Mouse (Mus musculus) MEL (cell line): ENCODE data around the gene Maml2. TPM values are rescaled to one million over a fixed set of nuclear protein-coding genes. Genes with fewer than 3 reads are reported as not detected.

ENCODE experiments used
- DNase-seq: peaks from one replicate; pipeline ENCODE4 v3.0.0; 2011; ENCODE audit warnings: low read depth, low spot score
- H3K27ac ChIP-seq: 2 replicates; pipeline ENCODE4 v1.5.1; 2012; ENCODE audit warnings: low read depth, mild to moderate bottlenecking, control low read depth, low read length, moderate library complexity; ENCODE audit not compliant: control insufficient read depth
- H3K27me3 ChIP-seq, 2 experiments: fragments of 150-350 bp in 1 of 2; sonication (generic) in 1 of 2; 2 replicates each; pipeline ENCODE4 v1.6.1; 2012; ENCODE audit warnings: low read length in 2 of 2, mild to moderate bottlenecking in 2 of 2, improper control_type of control experiment in 1 of 2, moderate library complexity in 1 of 2; ENCODE audit not compliant: insufficient read depth in 2 of 2, control insufficient read depth in 1 of 2
- H3K36me3 ChIP-seq, 2 experiments: 2 replicates each; pipeline ENCODE4 v1.6.1; 2012 to 2014; ENCODE audit warnings: low read length in 2 of 2, improper control_type of control experiment in 1 of 2, inconsistent platforms in 1 of 2, mild to moderate bottlenecking in 1 of 2; ENCODE audit not compliant: insufficient read depth in 2 of 2, control insufficient read depth in 1 of 2
- H3K4me1 ChIP-seq, 2 experiments: fragments of 150-350 bp in 1 of 2; sonication (generic) in 1 of 2; 2 replicates each; pipeline ENCODE4 v1.6.1; 2012; ENCODE audit warnings: low read length in 2 of 2, improper control_type of control experiment in 1 of 2, mild to moderate bottlenecking in 1 of 2; ENCODE audit not compliant: insufficient read depth in 2 of 2, control insufficient read depth in 1 of 2
- H3K4me3 ChIP-seq, 2 experiments: fragments of 150-350 bp in 1 of 2; sonication (generic) in 1 of 2; 2 replicates each; pipeline ENCODE4 v1.5.1; 2012; ENCODE audit warnings: low read depth in 2 of 2, low read length in 2 of 2, mild to moderate bottlenecking in 2 of 2, moderate library complexity in 2 of 2, control low read depth in 1 of 2, improper control_type of control experiment in 1 of 2; ENCODE audit not compliant: control insufficient read depth in 1 of 2, insufficient read depth in 1 of 2
- H3K79me2 ChIP-seq: 2 replicates; pipeline ENCODE4 v1.6.1; 2012; ENCODE audit warnings: mild to moderate bottlenecking, low read length, moderate library complexity; ENCODE audit not compliant: control insufficient read depth, poor library complexity, insufficient read depth
- H3K9ac ChIP-seq: 2 replicates; pipeline ENCODE4 v1.6.1; 2012; ENCODE audit warnings: low read depth, mild to moderate bottlenecking, control low read depth, low read length, moderate library complexity; ENCODE audit not compliant: control insufficient read depth, poor library complexity, severe bottlenecking
- H3K9me3 ChIP-seq: fragments of 150-350 bp; sonication (generic); replicated peaks from 2 replicates; pipeline ENCODE4 v1.6.1; 2012; ENCODE audit warnings: mild to moderate bottlenecking, low read length, improper control_type of control experiment, moderate library complexity; ENCODE audit not compliant: insufficient read depth
- BHLHE40 ChIP-seq: IDR thresholded peaks from 2 replicates; pipeline ENCODE4 v1.6.1; 2012; ENCODE audit warnings: low read depth, mild to moderate bottlenecking, inconsistent platforms, low read length, improper control_type of control experiment, borderline replicate concordance
- CHD2 ChIP-seq: IDR thresholded peaks from 2 replicates; pipeline ENCODE4 v1.6.1; 2011; ENCODE audit warnings: low read length, improper control_type of control experiment
- CTCF ChIP-seq, 3 experiments: IDR thresholded peaks in 2 of 3; conservative IDR thresholded peaks in 1 of 3; 2 replicates each; pipeline ENCODE4 v1.5.1; 2011 to 2012; ENCODE audit warnings: low read length in 3 of 3, low read depth in 2 of 3, mild to moderate bottlenecking in 2 of 3, improper control_type of control experiment in 1 of 3, inconsistent platforms in 1 of 3, mixed read lengths in 1 of 3, moderate library complexity in 1 of 3; ENCODE audit not compliant: control insufficient read depth in 1 of 3, insufficient read depth in 1 of 3, poor library complexity in 1 of 3, severe bottlenecking in 1 of 3
- E2F4 ChIP-seq: IDR thresholded peaks from 2 replicates; pipeline ENCODE4 v1.6.1; 2011; ENCODE audit warnings: low read depth, low read length, improper control_type of control experiment, borderline replicate concordance
- ELF1 ChIP-seq: IDR thresholded peaks from 2 replicates; pipeline ENCODE4 v1.6.1; 2014; ENCODE audit warnings: low read depth, mild to moderate bottlenecking, inconsistent platforms, low read length, improper control_type of control experiment, moderate library complexity
- ETS1 ChIP-seq: IDR thresholded peaks from 2 replicates; pipeline ENCODE4 v1.6.1; 2012; ENCODE audit warnings: low read depth, mild to moderate bottlenecking, inconsistent platforms, low read length, improper control_type of control experiment, moderate library complexity
- HCFC1 ChIP-seq: IDR thresholded peaks from 2 replicates; pipeline ENCODE4 v1.6.1; 2012; ENCODE audit warnings: low read depth, mild to moderate bottlenecking, inconsistent platforms, low read length, improper control_type of control experiment, moderate library complexity
- JUND ChIP-seq: IDR thresholded peaks from 2 replicates; pipeline ENCODE4 v1.6.1; 2011; ENCODE audit warnings: low read depth, mild to moderate bottlenecking, improper control_type of control experiment, low read length
- MEF2A ChIP-seq: IDR thresholded peaks from 2 replicates; pipeline ENCODE4 v1.6.1; 2014; ENCODE audit warnings: low read depth, mild to moderate bottlenecking, inconsistent platforms, low read length, improper control_type of control experiment; ENCODE audit not compliant: poor library complexity, insufficient replicate concordance, severe bottlenecking; ENCODE audit errors: extremely low read depth
- MYB ChIP-seq: IDR thresholded peaks from 2 replicates; pipeline ENCODE4 v1.6.1; 2011; ENCODE audit warnings: mild to moderate bottlenecking, low read depth, low read length, improper control_type of control experiment
- POLR2AphosphoS5 ChIP-seq: IDR thresholded peaks from 2 replicates; pipeline ENCODE4 v1.6.1; 2012; ENCODE audit warnings: low read depth, borderline replicate concordance, mild to moderate bottlenecking, inconsistent platforms, low read length, moderate library complexity, mixed read lengths
- RCOR1 ChIP-seq: IDR thresholded peaks from 2 replicates; pipeline ENCODE4 v1.6.1; 2012; ENCODE audit warnings: low read depth, mild to moderate bottlenecking, inconsistent platforms, low read length, improper control_type of control experiment
- SIN3A ChIP-seq: IDR thresholded peaks from 2 replicates; pipeline ENCODE4 v1.6.1; 2012; ENCODE audit warnings: low read length, improper control_type of control experiment, inconsistent platforms
- UBTF ChIP-seq: IDR thresholded peaks from 2 replicates; pipeline ENCODE4 v1.6.1; 2012; ENCODE audit warnings: low read depth, mild to moderate bottlenecking, inconsistent platforms, low read length, improper control_type of control experiment, moderate library complexity, borderline replicate concordance; ENCODE audit not compliant: insufficient read depth
- USF1 ChIP-seq: IDR thresholded peaks from 2 replicates; pipeline ENCODE4 v1.6.1; 2014; ENCODE audit warnings: low read depth, mild to moderate bottlenecking, inconsistent platforms, low read length, improper control_type of control experiment, moderate library complexity
- ZC3H11A ChIP-seq: IDR thresholded peaks from 2 replicates; pipeline ENCODE4 v1.6.1; 2012; ENCODE audit warnings: low read depth, mild to moderate bottlenecking, inconsistent platforms, low read length, improper control_type of control experiment
- ZNF384 ChIP-seq: IDR thresholded peaks from 2 replicates; pipeline ENCODE4 v1.6.1; 2012; ENCODE audit warnings: low read depth, mild to moderate bottlenecking, inconsistent platforms, low read length, improper control_type of control experiment
- polyA plus RNA-seq, 2 experiments: library from polyadenylated mRNA; stranded (reverse) in 1 of 2; unstranded in 1 of 2; fragments of >175 nt in 1 of 2; fragments of >200 nt in 1 of 2; gene quantifications; 2 replicates each; pipeline versions ENCODE4 v1.2.1 to v1.2.4; 2012; ENCODE audit warnings: low replicate concordance in 2 of 2, low read depth in 1 of 2; ENCODE audit not compliant: insufficient read length in 2 of 2, insufficient read depth in 1 of 2, missing spikeins in 1 of 2
- total RNA-seq: library from RNA; depleted of rRNA; stranded (reverse); fragments of 300-350 nt; gene quantifications from 2 replicates; pipeline ENCODE4 v1.2.3, GENCODE M21; 2012

Gene Maml2
- total and polyA plus RNA-seq, 3 experiments = 0.08 to 0.47 TPM; not detected in 1

DNA sequence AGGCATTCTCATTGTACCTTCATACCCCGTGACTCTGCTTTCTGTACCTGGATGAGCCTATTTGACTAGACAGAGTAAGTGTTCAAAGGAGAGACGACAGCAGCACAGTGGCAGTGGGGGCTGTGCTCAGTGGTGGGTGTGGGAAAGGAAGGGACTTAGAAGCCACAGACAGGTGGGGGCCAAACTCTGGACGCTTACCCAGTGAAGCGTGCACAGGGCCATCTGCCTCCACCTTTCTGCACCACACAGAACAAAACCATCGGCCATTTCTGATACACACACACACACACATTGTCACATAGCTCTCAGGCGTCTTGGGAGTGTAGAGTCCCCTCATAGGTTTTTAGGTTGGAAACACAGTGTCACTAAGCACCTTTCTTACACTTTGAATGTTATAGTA, 212.0 kb downstream of the Maml2 start:
- H3K9ac ChIP-seq = no peak overlapping the region
- H3K9me3 ChIP-seq = no peaks in the 10 kb centered on the region
- no peaks in the 10 kb centered on the region for H3K36me3 ChIP-seq
- no peaks in the 10 kb centered on the region for H3K4me1 ChIP-seq
- H3K4me3 ChIP-seq = no peak overlapping the region
- no peak for DNase-seq
- H3K27me3 ChIP-seq = peaks cover 2 to 4% of the 10 kb centered on the region in 2 experiments
- TF ChIP-seq BHLHE40 (no peak), ELF1 (no peak)
- no peaks in the 10 kb centered on the region for H3K79me2 ChIP-seq
- no peak overlapping the region for H3K27ac ChIP-seq

DNA sequence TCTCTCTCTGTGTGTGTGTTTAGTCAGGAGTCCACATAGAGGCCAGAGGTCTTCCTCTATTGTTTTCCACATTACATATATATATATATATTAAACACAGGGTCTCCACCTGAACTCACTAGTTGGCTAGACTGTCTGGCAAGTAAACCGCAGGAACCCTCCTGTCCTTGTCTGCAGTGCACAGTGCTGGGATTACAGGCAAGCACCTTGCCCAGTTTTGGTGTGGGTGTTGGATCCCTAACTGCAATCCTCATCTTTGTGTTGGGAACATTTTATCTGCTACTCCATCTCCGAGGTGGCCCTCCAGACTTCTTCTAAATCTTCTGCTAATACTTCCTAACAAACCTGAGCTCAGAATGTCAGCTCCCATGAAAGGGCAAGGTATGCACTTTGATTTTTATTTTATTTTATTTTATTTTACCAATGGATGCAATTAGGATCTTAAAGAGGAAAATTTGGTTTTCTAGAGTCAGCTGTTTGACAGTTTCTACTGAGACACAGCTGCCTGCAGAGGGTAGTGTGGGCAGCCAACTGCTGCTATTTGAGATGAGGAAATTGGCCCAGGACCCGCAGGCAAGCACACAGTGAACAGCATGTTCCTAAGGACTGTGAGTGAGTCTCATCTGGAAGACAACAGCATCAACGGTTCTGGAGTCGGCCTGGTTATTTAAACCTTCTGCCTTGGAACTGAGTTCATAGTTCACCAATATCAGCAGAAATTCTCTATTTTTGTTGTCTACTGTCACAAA, 213.0 kb downstream of the Maml2 start:
- no peak overlapping the region for H3K9ac ChIP-seq
- no peaks in the 10 kb centered on the region for H3K9me3 ChIP-seq
- no peak overlapping the region for H3K27ac ChIP-seq
- no peaks in the 10 kb centered on the region for H3K79me2 ChIP-seq
- H3K36me3 ChIP-seq = no peaks in the 10 kb centered on the region
- no peaks in the 10 kb centered on the region for H3K4me1 ChIP-seq
- H3K4me3 ChIP-seq = no peak overlapping the region
- no peak for DNase-seq
- TF ChIP-seq BHLHE40 (no peak), HCFC1 (no peak), MYB (no peak), CTCF (IDR thresholded peaks at IDR 0.05 in 2 of 3, conservative IDR thresholded peaks at IDR 0.05 in 1 of 3; ENCODE audit: control insufficient read depth in 1 of 3, insufficient read depth in 1 of 3, low read depth in 2 of 3, low read length in 3 of 3, poor library complexity in 1 of 3, severe bottlenecking in 1 of 3) (no peak)
- peaks cover 2% of the 10 kb centered on the region in 2 experiments; a peak in 2 of 4 replicates for H3K27me3 ChIP-seq

DNA sequence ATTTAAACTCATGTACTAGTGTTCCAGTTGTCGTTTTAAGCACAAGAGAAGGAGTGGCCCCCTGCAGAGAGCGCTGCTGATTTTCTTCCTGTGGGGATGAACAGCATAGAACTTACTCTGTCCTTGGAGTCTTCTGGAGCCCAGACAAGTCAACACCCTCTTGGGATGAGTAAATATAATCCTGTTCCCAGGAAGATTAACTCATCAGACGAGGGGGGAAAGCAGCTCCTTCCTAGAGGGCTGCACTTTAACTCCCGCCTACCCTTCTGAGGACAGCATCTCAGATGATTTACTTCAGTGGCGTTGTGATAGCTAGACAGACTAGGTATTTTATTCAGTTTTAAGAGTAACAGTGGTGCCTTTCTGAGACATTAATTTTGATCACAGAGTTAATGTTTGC, 215.4 kb downstream of the Maml2 start:
- Histone ChIP-seq H3K27ac (no peak overlapping the region), H3K4me1 (no peaks in the 10 kb centered on the region), H3K36me3 (no peaks in the 10 kb centered on the region), H3K79me2 (no peaks in the 10 kb centered on the region), H3K9me3 (no peaks in the 10 kb centered on the region), H3K9ac (no peak overlapping the region), H3K4me3 (no peak overlapping the region), H3K27me3 (peaks cover 0 to 2% of the 10 kb centered on the region in 2 experiments; a peak in 2 of 4 replicates)
- DNase-seq = no peak
- no peak for TF ChIP-seq ZNF384
- no peak for TF ChIP-seq ZC3H11A
- TF ChIP-seq RCOR1 = no peak
- no peak for TF ChIP-seq CHD2
- no peak for TF ChIP-seq MEF2A
- TF ChIP-seq JUND = no peak
- no peak for TF ChIP-seq HCFC1
- TF ChIP-seq SIN3A = no peak
- TF ChIP-seq POLR2AphosphoS5 = no peak
- TF ChIP-seq USF1 = no peak
- TF ChIP-seq ETS1 = no peak
- TF ChIP-seq E2F4 = no peak
- TF ChIP-seq ELF1 = no peak
- no peak for TF ChIP-seq UBTF
